Mouse (Mus musculus) testis, postnatal 10 days (tissue): ENCODE results near the gene Cwh43.

Source experiments
- DNase-seq: peaks from one replicate; pipeline ENCODE4 v3.0.0; 2021; ENCODE audit warnings: low spot score

Gene Cwh43

DNA sequence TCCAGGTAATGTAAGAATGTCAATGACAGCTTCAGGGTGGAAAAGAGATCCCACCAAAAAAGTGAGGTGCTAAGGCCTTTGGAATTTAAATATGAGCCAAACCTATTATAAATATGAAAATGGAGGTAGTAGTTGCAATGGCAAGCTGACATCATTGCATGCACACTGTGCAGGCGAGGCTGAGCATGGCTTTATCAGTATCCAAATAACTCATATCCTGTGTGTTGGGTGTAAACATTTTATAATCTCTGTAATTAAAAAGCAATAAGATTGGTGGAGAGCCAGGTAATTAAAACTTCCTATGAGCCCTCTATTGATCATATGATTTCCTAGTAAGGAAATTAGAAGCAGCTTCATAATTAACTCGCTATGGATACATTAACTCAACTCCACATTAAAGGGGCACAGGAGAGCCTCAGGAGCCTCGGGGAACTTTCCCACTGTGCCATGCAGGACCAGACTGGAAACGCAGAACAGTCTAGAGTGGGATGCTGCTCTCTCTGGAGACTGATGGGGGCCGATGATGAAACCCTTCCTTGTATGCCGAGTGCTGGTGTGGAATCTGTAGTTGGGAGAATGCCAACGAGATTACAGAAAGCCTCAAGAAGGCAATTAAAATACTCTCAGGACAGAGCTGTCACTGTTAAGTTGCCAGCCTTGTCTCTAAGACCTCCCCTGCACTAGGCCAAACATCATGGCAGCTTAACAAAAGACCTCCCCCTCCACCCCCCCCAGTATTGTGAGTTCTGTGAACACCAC is 5.9 kb upstream of the Cwh43 start:
- no peak for DNase-seq

DNA sequence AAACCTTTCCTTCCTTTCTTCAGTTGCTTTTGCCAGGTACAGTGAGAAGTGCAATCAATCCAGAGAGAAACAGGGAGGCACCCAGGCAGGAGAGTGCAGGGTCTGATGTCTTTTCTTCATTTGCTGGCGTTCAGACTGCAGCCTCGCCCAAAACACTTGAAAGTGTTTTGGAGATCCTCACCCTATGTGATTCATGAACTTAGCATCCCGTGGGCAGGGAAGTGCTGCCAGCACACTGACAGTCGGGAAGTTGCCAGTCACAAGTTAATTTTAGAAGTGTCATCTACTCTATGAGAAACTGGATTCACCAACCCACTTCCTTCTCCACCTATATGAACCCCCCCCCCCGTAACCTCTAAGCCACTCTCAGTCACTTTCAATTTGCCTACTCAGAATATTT is 4.5 kb upstream of the Cwh43 start:
- no peak for DNase-seq

DNA sequence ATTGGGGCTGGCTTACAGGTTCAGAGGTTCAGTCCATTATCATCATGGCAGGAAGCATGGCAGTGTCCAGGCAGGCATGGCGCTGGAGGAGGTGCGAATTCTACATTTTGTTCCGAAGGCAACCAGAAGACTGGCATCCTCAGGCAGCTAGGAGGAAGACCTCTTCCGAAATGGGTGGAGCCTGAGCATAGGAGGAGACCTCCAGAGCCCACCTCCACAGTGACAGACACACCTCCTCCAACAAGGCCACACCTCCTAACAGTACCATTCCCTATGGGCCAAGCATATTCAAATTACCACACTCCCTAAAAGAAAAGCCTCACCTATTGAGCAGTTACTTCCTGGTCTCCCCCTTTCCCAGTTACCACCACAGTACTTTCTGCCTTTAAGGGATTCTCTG is 3.0 kb upstream of the Cwh43 start:
- DNase-seq = no peak

DNA sequence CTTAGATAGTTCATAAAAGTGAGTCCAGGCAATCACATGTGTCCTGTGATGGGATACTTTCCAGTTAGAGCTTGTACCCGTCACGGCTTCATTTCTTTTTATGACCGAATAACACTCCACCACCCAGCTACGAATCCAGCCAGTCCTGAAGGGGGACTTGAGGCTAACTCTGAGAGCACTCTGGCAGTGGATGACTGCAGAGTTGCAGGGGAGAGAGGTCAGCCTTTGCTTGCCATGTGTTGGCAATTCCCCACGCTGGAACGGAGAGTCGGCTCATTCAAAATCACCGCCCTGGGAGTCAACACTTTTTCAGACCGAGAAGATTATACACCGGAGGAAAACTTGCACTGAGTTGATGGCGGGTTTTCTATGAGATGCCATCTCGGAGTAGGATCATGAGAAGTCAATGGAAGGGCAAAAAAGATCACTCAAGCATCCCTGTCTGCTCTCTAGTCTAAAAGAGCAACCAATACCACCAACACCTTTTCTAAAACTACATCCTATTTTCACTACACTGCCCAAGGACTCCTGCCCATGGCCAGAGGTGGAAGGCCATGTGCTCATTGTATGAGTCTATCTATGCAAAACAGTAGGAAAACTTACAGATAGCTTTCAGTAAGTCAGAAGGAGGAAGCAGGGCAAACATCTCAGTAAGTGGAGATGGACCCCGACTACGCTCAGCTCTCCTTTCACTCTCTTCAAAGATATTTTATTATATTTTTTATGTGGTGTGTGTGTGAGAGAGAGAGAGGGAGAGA is 2.4 kb upstream of the Cwh43 start:
- DNase-seq = no peak

DNA sequence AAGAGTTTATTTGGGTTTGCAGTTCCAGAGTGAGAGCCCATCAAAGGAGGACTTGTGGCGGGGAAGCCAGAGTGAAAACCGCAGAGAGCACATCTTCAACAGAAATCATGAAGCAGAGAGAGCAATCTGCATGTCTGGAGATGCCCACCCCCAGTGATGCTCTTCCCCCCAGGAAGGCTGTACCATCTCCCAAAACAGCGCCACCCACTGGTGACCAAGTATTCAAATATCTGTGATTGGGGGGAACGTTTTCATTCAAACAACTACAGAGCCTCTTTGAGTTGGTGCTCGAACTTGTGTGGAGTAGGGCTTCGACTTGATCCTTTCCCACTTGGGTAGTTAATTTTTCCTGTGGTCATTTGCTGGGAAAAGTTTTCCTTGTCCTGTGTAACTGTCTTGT is 1.1 kb upstream of the Cwh43 start:
- DNase-seq = no peak

DNA sequence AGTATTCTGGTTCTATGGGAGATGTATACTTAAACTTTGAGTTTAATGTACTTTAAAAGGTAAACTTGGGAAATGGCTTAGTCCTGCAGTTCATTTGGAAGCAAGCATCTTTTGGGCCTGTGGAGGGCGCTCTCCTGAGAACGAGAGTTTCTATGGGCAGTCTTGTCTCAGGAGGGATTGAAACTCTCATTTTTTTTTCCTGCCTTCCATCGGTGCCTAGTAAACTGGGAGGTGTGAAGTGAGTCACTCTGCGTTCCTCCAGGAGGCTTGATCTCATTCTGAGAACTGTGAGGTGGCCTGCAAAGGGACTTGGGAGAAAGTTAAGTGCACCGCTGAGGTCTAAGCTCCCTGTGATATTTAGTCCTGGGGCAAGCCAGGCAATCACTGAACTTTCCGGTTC is 986 bp downstream of the Cwh43 start:
- DNase-seq = peak; percentile 56

DNA sequence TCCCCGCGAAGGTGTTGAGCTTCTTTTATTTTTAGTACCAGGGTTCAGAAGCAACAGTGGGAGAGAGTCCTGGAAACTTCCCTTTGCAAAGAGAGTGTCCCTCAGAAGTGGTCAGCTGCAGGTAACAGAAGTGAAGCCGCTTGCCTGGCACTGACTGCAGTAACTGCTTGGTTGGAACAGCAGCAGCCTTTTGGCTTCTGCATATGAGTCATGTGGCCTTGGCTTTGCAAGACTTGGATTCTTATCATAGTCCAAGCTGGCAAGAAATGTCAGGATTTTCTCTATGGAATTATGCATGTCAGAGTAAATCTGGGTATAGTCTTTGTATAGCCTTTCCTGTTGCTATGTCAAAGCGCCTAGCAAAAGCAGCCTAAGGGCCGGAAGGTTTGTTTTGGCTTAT is 4.1 kb downstream of the Cwh43 start:
- no peak for DNase-seq

DNA sequence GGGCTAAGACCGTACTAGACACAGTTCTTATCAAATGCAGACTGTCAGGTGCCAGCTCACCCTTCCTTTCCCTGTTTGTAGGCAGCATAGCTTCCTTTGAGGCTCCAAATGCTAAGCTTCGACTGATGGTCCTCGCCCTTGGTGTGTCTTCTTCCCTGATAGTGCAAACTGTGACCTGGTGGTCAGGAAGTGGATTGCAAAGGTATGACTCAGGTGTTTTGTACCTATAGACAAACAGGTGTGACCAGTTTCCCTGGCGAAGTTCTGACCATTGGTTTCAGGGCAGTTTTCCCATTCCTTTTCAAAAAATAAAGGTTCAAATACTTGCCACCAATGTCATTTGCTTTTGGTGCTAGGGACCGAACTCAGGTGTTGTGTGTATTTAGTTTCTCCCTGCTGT is 5.9 kb downstream of the Cwh43 start:
- no peak for DNase-seq

DNA sequence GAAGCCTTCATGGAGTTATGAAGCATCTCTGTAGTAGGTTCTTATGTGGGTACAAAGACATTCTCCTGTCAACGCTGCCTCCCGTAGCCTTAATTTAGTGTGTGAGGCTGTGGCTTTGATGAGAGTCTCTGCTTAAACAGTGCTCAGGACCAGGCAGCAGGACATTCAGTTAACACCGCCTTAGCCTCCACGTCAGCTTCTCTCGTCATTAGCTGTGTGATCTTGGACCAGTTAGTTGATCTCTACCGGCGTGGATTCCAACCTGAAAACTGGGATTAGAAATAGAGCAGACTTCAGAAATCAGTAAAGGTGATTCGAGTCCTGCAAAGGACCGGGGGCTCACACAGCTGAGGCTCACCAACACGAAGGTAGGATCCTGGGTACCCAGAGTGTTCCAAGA is 8.3 kb downstream of the Cwh43 start:
- no peak for DNase-seq

DNA sequence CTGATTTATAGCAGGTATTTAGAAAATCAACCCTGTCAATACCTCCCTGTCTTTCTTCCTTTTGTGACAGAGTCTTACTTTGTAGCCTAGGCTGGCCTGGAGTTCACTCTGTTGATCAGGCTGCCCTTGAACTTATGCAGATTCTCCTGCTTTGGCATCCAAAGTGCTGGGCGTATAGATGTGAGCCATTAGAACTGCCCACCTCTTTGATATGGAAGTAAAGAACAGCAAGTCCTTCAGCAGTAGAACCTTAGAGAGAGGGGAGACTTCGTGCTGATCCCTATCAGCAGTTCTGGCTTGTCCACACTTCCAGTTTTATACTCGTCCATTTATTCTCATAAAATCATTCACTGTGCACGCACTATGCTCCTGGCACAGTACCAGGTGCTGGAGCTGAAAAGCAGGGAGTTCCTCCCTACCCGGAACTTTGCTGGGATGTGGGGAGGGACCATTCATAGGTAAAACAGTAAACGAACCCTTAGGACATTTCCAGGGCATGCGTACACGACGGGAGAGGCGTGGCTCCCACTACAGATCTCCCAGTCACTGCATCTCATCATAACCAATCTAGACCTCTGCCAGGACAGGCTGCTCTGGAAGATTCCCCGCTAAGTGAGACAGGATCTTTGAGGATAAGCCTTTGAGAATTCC is 13.3 kb downstream of the Cwh43 start:
- DNase-seq = no peak

DNA sequence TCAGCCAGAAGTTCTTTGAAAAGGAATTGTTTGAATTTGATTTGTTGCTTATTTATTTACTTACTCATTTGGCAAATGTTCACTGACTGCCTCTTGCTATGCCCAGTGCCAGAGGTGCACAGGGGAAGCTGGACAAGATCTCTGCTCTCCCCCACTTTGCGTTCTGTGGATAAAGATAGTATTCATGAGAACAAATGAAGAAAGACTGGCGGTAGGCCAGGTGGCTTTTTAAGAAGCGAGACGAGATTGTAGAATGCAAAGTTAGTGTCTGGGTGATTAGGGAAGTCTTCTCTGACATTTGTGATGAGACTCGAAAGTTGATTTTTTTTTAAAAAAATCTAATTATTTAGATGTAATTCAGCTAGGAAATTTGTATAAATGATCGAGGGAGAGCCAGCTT is 20.9 kb downstream of the Cwh43 start:
- DNase-seq = peak; percentile 63

DNA sequence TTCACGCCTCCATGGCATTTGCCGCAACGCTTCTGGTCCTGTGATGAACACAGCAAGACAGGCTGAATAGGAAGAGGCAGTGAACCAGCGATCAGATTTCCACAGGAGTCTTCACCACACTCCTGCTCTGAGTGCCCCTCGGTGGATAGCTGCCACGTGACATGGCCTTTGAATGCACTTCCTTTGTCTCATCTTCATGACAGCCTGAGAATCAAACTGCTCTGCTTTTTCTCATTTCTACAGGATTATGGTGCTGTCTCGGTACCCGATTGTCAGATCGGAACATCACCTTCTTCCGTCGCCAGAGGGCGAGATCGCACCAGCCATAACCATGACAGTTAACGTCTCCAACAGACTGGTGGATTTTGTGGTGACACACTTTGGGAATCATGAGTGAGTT is 25.7 kb downstream of the Cwh43 start:
- peak; percentile 87 for DNase-seq

DNA sequence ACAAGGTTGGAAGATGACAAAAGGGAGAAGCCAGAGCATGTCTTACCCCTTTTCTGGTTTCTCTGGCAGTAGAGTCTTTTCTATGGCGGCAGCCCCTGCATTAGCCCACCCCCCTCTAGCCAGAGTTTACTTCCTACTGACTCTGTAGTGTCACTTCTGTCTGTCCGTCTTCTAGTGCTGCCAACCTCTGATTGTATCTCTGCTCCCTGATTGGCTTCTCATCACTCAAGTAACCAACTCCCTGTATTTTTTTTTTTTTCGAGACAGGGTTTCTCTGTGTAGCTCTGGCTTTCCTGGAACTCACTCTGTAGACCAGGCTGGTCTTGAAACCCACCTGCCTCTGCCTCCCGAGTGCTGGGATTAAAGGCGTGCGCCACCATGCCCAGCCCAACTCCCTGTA is 26.9 kb downstream of the Cwh43 start:
- no peak for DNase-seq

DNA sequence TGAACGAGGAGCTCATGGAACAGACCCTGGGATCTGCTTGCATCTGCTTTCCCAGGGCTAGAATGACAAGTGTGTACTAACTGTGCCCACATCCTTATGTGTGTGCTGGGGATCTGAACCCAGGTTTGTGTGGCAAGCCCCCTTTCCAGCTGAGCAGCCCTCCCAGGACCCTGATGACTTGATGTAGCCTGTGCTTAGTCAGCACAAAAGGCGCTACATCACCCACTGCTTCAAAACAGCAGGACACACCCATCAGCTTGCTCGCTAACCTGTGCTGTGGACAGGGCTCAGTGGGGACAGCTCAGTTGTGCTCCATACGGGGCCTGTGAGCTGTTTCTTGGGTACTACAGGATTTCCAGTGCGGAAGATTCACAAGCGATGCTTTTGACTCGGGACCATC is 28.9 kb downstream of the Cwh43 start:
- DNase-seq = no peak

DNA sequence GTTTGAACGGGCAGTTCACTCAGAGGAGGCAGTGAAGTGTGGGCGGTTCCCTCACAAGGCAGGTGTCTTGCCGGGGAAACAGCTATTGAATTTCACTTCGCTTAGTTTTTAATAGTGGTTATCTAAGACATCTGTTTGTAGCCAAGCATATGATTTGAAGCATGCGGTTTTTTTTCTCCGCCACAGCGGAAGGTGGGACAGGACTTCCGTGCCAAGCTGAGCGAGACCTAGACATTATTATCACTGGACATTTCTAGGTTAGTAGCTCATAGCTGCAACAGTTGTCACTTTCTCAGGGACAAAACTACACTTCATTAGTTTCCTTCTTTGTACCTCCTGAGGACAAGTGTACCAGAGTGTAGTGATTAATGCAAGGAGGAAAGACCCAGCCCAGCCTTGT is 36.3 kb downstream of the Cwh43 start:
- no peak for DNase-seq

DNA sequence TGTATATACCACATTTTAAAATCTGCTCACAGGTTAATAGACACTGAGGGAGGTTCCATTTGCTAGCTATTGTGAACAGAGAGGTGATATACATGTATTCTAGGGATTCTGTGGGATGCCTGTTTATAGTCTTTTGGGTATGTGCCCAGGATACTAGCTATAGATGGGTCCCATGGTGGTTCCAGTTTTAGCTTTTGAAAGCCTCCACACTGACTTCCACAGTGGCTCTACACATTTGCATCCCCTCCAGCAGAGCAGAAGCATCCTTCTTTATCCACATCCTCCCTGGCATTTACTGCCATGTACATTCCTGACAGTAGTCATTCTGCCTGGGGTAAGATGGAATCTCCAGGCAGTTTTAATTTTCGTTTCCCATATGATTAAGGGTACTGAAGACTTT is 44.4 kb downstream of the Cwh43 start:
- DNase-seq = no peak

DNA sequence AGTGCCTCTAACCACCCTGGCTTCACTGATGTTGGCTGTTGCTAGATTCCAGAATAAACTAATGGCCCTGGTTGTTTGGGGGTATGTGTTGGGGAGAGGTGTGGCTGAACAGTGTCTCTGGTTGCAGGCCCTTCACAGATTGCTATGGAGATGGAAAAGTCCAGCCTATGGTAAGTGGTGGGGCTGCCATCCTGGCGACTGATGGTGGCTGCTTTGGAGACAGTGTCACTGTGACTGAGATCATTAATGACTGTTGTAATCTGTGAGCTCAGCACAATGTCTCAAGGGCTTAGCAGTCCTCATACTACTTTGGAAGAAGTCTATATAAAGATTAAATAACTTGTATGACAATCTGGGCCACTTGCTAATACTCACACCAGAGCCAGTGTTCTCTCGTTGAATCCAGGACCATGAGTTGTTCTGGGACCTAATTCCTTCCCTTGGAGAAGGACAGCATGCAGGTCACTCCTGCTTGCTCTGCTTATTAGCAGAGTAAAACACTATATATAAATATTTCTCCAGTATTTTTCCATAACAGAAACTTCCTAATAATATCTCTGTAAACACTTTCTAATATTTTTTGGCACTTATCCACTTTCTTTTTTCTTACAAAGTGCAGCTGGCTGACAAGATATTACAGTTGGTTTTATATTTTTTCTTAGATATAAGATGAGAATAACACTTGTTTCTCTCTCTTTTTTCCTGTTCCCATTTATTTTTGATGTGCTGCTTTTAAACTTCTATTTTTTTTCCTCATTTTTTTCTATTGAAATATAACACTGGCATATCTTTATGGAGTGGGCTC is 48.8 kb downstream of the Cwh43 start:
- DNase-seq = no peak

DNA sequence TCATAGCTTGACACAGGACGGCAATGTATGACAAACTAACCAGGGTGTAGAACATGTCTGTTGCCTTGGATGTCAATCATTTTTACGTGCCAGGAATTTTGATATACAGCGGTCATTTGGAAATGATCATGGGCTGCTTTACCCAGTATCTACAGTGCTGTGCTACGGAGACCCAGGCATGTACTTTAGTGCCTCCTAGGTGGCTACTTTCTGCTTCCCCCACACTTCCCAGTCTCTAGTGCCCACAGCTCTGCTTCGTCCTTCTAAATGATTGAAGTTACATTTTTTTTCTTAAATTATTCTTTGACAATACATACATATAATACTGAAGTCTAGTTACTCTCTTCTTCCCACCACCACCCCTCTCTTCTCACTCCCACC is 49.4 kb downstream of the Cwh43 start:
- DNase-seq = no peak

DNA sequence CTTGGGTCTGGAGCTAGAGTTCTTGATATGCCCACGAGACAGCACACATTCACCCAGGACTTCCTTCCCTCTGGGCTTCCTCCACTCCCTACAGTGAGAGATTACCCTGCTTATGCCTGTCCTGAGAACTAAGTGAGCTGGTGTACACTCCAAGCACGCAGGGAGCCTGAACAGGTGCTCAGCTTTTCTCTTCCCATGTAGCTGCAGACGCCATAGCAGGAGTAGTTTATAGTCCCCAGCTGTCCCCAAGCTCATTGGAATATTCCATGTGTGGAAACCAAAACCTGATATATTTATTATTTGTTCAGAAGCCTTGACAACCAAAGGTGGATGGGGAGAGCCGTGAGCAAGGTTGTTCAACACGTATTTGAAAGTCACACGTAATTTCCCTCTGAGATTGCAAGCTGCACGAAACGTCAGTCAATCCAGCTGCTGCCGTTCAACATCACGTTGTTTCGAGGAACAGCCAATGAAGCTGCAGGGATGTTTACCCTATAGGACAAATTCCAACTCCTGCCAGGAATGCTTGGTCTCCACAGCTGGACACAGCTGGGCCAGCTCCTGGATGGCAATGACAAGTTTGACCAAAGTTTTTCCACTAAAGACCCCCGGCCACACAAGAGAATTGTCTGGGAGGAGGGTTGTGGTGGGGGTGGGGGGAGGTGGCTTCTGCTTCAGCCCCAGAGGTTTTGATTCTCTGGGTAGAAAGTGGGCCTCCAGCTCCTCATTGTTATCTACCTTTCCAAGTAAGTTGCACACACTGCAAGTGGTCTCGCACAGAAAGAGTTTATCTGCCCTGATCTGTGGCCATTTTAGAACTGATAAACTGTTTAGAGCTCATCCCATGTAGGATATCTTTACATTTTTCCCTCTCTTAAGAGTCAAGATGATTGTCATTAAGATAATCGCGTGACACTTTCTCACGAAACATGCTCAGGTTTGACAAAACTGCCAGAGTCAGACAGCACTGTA is 62.9 kb downstream of the Cwh43 start:
- DNase-seq = no peak

DNA sequence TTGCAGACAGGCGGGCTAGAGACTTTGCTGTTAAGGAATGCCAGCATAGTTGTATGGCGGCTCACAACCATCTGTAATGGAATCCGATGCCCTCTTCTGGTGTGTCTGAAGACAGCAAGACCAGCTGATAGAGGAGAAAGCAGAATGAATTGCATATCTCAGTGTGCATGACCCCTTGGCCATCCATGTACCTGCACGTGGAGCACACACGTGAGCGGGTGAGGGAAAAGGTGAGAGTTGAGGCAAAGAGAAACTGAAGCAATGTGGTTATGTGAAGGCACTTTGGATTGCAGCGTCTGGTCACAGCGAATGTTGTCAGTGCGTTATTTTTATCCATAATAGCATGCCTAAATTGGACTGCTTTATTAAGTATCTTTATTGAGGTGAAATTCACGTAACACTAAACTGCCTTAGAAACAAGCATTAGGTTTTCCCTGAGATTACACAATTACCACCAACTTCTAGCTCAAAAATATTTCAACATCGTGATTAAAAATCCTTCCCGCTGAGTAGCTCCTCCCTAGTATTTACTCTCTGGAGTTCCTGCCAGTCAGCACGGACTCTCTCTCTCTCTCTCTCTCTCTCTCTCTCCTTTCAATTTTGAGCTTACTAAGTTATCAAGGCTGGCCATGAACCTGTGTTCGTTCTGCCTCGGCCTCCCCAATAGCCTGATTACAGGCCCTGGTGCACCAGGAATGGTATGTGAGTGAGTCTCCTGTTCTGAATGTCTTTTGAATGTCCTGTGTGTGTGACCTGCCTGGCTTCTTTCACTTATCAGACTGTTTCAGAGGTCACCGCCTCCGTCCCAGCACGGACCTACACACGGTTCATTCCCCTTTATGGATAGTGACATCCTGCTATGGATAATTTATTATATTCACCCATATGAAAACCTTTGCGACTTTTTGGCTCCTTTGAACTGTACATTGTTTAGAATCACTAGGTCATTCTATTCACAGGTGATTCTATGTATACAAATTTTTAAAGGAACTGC is 68.8 kb downstream of the Cwh43 start:
- DNase-seq = no peak
